Mouse (Mus musculus): ENCODE results near the gene Atp6v1g1.

The Atp6v1g1 gene

DNA sequence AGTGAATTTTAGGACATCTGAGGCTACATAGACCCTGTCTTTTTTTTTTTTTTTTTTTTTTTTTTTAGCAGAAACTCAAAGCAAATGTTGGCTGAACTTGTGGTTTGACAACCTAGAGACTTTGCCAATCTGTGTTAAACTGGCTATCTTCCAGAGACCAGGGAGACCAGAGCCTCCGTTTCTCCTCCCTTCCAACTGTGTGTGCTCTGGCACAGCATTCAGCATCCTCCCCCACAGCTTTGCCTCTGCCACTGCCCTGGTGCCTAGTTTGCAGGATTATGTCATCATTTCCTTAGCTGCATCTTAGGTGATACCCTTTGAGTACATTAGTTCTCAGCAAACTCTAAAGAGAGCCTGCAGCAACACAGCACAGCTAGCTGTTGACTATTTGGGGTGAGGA, 3.2 kb downstream of the Atp6v1g1 start:
- DNase-seq = no peak

DNA sequence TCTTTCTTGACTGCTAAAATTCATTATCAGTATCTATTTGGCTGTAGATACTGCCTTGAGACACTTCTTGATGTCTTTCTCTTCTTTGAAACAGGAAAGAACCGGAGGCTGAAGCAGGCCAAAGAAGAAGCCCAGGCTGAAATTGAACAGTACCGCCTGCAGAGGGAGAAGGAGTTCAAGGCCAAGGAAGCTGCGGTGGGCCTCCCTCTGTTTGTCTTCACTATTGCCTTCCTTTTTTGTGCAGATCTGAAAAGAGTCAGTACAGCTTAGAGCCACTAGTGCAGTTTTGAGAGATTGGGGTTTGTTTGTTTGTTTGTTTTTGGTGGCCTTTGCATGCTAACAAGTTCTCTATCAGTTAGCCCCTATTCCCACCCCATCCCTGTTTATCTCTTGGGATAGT, 3.9 kb downstream of the Atp6v1g1 start:
- no peak for DNase-seq

DNA sequence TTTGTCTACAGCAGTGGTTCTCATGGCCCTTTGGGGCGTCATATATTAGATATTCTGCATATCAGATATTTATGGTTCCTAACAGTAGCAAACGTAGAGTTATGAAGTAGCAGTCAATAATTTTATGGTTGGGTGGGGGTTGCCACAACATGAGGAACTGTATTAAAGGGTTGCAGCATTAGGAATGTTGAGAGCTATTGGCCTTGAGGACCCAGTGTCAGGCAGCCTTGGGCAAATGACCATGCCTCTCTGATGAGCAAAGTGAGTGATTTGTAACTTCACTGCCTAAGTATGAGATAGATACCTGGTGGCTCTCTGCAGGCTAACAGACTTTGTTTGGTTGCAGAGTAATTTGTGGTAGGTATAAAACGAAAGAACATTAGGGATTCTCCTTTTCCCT, 6.3 kb downstream of the Atp6v1g1 start:
- no peak for DNase-seq

DNA sequence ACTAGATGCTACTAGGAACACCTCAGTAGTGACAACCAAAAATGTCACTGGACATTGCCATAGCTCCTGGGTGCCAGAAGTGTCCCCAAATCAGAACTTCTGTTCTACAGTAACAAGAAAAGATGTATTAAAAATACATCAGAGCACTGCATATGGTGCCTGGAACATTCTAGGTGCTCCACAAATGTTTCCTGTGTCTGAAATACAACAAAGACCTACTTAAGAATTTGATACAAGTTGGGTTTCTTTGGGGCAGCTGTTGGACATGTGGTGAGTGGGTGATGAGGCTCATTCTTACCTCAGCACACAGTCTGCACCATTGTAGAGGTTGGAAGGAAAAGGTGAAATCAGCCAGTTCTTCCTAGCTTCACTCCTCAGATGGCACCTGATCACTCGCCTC, 8.3 kb downstream of the Atp6v1g1 start:
- no peak for DNase-seq

DNA sequence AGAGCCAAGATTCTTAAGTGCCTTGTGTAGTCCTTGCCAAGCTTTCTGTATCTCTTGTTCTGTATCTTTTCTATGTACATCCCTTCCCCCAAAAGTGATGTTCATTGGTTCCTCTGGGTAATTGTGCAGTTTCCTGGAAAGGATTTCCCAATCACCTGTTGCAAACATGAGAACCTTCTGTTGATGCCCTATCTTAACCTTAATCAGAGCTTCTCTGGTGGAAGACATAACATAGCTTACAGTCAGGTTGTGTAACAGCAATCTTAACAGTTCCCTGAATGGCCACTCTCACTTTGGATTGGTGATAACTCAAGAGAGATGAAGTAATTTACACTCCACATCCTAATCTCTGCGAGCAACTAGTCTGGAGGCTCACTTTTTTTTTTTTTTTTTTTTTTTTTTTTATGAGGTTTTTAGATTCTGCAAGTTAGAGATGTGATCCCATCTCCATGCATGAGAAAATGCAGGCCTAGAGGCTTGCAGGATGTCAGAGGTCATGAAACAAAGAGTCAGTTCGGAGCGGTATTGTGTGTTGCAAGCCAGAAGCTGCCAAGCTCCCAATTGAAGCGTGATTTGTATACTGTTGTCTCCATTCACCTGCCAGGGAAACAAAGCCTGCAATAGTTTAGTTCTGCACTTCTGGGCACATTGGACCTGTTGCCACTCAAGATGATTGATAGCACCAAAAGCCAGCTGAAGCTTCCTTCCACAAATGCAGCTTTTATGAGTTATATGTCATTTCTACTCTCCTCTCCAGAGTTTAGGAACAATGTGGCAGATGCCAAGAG, 9.4 kb downstream of the Atp6v1g1 start:
- no peak for DNase-seq

DNA sequence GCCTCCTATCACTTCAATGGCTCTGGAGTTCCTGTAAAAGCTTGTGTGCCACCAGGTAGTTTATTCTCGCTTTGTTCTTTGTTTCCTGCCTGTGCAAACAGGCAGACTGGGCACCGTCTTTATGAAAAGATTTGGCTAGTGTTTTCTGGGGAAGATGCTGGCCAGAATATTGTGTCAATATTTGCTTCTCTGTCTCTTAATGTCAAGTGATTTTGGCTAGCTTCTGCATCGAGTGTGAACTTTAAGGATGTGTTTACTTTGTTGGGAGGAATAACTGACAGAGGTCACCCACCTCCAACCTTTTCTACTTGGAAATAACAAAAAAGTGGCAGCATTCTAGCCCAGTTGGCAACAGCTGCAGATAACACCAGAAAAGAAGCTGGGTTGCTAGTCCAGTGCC, 10.0 kb downstream of the Atp6v1g1 start:
- no peak for DNase-seq

DNA sequence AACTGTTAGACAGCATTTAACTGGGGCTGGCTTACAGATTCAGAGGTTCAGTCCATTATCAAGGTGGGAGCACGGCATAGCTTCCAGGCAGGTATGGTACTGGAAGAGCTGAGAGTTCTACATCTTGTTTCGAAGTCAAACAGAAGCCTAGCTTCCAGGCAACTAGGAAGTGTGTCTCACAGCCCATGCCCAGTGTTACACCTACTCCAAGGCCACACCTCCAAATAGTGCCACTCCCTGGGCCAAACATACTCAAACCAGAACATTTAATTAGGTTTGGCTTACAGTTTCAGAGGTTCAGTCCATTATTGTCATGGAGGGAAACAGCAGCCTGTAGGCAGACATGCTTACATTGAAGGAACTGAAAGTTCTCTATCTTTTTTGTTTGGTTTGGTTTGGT, 10.5 kb downstream of the Atp6v1g1 start:
- no peak for DNase-seq

DNA sequence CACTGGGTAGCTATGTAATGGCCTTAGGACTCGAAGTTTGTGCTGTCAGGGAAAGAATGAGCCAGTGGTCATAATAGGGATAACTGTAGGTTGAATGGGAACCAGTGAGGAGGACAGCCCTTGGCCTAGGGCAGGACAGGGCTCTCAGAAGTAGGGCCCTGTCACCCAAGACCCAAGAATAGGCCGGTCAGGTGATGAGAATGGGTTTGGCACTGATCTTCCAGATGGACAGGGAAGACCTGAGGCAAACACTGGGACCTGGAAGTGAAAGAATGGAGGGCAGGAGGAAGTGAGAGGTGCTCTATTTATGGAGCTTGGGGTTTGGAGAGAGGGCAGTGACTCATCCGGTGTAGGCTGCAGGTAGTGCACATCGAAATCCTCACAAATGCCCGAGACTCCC, 12.1 kb downstream of the Atp6v1g1 start:
- no peak for DNase-seq

DNA sequence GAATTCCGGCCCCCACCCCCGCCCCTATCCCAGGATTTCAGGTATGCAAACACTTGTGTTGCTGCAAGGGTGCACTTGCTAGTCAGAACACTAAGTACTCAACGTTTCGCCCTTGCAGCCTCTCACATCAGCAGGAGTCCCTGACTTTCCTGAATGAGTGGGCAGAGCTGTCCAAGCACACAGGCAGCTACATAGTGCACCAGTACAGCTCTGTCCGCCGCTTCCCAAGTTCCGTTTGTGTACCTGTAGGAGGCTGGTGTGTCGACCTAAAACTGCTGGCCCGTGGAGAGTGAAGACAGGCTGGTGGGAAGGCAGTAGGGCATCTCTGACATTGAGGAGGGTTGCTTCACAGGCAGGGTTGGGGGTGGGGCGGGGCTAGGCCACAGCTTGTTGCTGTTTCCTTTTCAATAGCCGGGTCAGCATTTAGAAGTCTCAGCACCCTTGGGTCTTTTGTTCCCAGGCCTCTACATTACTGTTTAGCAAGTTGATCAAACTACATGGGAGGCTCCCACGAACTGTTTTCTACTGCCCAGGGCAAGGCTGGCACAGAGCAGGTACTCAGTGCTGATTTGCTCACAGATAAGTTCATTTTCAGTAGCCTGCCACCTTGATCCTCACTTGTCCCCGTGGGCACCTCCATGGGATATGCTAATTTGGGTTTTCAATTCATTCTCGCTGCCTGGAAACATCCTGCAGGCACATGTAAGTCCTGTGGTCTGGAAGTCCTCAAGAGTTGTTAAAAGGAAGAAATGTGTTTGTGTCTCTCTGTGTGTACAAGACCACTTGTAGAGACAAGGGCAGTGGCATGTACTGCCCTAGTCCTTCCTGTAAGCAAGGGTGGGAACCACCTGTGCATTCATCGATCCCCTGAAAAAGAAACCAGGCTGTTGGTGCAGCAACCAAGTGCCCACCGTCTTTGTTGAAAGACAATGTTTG, 12.8 kb downstream of the Atp6v1g1 start:
- DNase-seq = peak; percentile 57

DNA sequence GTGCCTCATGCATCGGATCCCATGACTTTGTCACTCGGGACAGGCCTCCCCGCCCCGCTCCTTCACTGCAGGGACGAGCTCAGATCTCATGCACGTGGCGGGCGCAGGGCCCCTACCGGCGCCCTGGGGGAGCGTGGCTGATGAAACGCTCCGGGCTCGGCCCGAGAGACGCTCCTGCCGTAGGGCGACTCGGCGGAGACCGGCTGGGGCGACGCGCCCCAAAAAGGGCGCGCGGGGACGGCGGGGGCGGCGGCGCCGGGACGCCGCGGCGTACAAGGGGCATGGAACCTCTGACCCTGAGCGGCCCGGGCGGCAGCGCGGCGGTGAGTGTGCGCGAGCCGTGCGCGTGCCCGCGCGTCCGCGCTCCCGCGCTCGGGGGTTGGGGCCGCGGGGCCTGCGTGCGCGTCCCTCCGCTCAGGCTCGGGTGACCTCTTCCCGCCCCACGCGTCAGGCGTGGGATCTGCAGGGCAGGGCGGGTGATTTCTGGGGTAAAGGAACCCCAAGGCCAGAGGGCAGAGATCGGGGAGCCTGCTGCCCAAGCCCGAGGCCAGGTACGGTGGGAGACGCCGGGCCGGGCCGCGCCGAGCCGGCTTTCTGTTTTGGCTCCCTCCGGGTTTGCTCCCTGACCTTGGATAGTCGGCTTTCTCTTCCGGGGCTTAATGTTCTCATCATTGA, 14.0 kb downstream of the Atp6v1g1 start, which contains the start of gene Tmem268:
Gene Tmem268 (plus strand): TSS at position 375 of the 675 bp plus-strand sequence.
- DNase-seq = peak; percentile 83

DNA sequence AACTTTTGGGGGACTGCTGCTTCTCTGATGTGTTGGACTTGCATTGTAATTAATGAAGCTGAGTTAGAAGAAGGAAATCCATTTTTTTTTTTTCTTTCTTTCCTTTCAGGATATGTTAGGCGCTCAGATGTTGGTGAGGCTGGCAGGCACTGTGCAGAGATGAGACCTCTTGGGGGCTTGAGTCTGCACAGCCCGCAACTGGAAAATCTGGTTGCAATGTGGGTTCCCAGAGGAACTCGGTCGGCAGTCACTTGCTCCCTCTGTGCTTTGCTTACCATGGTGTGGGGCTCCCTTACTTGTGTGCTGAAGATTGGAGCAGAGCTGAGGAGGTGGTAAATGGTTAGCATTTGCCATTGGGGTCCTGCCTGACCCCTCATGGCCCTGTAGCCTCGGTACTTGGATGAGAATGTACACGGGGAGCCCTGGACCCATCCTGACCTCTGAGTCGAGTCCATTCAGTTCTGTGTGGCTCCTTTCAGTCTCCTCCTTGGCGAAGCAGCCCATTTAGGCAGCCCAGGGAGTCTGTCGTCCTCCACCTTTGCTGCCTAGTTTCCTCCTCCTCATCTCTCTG, 14.6 kb downstream of the Atp6v1g1 start:
- DNase-seq = peak; percentile 23

DNA sequence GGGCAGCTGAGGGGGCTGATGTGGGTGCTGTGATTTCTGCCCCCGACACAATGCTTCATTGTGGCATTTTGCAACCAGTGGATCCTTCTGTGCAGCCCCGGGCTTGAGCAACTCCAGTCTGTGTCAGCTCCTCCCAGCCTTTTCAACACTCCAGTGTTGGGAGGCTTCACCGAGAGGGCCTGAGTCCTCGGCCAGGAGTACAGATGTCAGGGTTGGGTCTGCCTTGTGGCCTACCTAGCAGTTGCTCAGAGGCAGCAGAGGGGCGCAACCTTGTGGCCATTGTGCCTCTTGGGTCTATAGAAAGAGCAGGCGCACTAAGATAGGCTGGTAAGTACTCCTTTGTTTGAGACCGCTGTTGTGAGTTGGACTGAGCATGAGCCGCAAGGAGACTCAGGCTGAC, 15.5 kb downstream of the Atp6v1g1 start:
- DNase-seq = peak; percentile 24

DNA sequence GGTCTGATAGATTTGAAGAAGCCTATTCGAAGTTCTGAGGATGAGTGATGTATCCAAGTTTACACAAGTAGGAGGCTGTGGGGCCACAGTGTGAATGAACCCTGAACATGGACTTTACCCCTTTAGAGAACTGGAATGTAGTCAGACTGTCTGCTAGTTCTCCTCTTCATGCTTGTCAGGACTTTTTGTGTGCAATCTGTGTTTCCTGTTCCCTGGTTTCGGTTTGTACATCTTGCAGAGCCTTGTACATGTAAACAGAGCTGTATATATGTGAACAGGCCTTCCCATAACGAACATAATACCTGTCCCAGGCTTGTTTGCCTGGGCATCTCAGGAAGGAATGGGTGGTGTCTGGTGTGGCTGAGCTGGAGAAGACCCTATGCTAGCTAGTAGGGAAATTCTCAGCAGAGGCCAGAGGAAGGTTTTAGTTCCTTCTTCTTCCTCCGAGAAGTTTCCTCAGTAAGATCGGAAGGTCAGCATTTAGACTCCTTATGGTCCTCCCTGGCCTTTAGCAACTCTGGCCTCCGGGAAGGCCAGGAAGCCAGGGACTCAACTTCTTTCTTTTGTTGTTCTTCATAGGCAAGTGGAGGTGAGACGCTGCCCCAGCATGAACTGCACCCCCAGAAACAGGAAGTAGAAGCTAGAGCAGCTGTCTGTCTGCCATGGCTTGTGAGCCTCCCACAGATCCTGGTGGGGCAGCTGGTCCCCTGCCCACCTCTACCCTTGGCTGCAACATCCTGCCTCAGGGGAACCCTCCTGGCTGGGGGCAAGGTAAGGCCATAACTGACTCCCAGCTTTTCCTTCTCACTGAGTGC, 17.5 kb downstream of the Atp6v1g1 start:
- no peak for DNase-seq

DNA sequence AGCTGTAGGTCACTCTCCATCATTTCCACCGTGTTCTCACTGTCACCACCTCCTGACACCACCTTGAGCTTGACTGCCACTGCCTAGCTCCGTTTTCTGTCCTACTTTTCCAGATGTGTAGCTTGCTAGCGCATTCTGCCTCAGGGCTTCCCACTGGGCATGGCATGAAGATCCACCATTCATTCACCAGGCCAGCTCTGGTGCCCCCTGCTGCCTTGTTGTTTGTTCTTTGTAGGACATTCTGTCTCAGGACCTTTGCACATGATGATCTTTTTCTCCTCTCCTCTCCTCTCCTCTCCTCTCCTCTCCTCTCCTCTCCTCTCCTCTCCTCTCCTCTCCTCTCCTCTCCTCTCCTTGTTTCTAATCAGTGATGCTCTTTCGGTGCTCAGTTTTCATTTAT, 18.2 kb downstream of the Atp6v1g1 start:
- DNase-seq = no peak

DNA sequence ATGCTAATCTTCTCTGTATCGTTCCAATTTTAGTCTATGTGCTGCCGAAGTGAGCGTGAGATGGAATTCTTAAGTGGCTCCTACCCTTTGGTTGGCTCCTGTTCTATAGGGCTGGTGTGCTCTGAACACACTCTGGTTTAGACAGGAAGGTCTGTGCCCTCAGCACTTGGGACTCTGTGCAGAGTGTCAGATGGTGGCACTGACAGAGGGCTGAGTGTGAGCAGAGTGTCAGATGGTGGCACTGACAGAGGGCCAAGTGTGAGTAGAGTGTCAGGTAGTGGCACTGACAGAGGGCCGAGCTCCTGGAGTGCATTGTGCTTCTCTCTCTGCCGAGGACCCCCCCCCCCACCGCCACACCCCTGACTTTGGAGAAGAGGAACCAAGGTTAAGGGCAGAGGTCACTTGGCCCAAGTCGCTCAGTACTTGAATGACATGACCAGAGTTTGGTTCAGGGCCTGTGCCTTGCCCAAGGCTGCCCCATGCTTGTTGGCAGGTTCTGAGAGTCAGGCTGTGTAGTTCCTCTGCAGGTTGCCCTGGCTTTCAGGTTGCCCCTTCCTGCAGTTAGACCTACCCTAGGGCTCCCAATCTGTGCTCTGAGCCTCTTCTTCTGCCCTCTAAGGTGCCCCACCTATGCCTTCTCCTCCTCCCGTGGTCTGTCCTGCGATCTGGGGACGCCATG, 23.3 kb downstream of the Atp6v1g1 start:
- no peak for DNase-seq

DNA sequence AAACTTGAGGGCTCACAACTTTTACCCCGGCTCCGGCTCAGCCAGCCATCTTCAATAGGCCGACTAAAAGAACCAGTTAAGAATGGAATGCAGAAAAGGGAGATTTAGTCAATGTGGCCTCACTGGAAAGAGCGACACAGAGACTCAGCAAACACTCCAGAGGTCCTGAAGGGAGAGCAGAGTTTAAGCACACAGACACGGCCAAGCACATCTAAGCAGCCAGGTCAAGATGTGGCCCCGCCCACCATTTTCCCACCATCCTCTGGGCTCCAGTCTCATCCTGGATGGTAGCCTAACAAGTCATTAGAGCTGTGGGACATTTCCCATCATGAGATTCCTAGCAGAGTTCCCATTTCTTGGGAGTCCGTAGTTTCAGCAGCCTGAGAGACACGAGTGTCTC, 24.8 kb downstream of the Atp6v1g1 start:
- no peak for DNase-seq

DNA sequence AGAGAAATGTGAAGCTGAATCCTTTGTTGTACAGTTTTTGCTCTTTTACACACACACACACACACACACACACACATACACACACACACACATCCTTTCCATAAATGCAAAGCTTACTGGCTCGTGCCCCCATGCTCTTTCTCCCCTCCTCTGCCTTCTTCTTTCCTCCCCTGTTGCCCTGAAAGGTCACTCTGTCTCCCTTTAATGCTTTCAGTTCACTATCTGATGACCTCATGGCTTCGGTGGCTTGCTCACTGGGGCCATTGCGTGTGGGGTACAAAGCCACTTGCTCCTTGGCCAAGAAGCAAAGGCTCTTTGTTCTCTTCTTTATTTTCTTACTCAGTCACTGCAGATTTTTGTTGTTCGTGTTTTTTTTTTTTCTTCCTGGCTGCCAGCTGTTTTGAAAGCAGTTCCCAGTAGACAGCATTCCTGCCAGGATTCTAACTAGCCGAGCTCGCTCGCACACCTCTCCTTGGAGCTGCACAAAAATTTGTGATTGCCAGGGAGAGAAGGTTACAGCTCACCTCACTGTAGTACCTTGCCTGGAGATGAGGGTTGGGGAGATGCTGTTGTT, 25.7 kb downstream of the Atp6v1g1 start:
- DNase-seq = no peak

DNA sequence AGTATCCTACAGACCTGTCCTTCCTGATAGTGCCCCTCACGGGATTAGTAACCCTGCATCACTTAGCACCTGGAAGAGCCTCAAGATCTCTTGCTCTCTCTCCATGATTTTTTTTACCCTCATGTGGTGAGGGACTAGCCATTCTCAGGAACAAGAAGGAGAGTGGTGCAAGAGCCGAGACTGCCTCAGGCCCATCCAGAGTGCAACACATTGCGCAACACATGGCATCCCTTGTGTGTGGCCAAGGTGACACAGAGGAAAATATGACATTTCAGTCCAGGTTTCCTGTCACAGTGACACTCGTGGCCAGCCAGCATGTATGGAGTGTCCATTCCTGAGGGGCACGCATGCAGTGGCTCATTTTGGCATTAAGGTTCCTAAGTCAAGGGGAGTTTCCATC, 28.0 kb downstream of the Atp6v1g1 start:
- no peak for DNase-seq

DNA sequence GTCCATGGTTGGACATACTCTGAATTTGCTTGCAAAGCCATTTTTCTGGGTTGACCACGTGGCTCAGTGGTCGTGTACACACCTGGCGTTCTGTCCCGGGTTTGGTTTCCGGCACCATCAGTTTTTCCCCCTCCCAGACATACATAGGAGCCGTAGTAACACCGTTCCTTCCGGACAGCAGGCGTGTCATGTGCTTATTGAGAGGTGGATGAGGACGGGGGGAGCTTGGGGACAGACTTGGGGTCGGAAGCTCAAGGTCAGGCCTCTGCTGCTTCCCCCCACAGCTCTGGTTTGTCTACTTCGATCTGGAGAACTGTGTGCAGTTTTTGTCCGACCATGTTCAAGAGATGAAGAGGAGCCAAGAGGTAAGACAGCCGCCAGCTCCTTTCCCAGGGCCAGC, 35.1 kb downstream of the Atp6v1g1 start:
- DNase-seq = no peak

DNA sequence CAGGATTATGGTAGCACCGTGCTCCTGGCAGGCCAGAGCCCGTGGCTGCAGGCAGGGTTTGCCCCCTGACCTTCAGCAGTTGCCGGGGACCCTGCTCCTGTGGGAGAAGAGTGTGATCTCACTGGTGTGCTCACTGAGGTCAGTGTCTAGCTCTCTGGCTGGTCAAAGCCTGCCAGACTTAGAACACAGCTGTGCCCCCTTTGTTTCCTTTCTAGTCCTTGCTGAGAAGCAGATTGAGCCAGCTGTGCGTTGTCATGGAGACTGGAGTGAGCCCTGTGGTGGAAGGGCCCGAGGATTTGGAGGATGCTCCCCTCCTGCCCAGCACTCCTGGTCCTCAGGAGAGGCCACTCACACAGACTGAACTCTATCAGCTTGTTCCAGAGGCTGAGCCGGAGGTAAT, 35.5 kb downstream of the Atp6v1g1 start:
- DNase-seq = no peak

DNA sequence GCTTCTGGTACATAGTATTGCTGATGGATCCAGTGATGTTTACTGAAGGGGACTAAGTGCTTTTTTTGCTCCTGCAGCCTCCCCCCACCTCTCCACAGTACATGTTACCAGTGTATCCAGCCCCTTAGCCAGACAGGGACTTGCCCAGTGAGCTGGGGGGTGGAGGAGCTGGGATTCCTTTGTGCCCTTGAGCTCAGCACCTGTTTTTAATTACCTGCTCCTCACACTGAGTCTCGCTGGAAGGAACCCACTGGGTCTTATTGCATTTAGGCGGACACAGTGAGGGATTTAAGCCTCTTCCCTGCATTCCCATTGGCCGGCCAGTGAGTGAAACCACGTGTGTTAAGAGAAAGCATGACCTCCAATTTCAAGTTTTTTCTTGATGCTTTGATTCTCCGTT, 38.0 kb downstream of the Atp6v1g1 start:
- no peak for DNase-seq
